Mouse (Mus musculus) erythroblast, embryonic 14.5 days (primary cell): Measurements from ENCODE around the gene Naa15.

ENCODE experiments used
- GATA1 ChIP-seq: IDR thresholded peaks from 2 replicates; pipeline ENCODE4 v1.6.1; 2012; ENCODE audit warnings: low read length, inconsistent platforms, mixed read lengths
- TAL1 ChIP-seq: IDR thresholded peaks from 3 replicates; pipeline ENCODE4 v1.6.1; 2012; ENCODE audit warnings: low read length, inconsistent platforms, mixed read lengths

DNA sequence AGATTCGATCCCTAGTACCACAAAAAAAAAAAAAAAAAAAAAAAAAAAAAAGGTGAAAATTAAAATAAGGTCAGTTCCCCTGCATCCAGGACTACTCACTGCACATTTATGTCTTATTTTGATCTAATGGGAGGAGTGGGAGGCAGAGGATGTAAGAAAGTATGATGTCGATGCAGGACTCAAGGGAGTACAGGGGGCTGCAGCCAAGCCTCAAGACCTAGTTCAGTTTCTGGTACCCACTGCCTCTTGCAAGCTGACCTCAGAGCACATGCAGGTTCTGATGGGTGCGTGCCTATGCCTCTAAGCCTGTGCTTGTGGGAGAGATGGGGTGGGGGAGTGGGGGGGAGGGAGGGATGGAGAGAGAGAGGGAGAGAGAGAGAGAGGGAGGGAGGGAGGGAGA lies 20.1 kb upstream of the Naa15 start:
- TF ChIP-seq GATA1, result no peak
- TF ChIP-seq TAL1, result no peak
